Mouse (Mus musculus): ENCODE measurements around the gene Pde10a. TPM values are rescaled to one million over a fixed set of nuclear protein-coding genes. Genes with fewer than 3 reads are reported as not detected.

The Pde10a gene
- polyA plus RNA-seq, 1 experiment, result 0.34 TPM

DNA sequence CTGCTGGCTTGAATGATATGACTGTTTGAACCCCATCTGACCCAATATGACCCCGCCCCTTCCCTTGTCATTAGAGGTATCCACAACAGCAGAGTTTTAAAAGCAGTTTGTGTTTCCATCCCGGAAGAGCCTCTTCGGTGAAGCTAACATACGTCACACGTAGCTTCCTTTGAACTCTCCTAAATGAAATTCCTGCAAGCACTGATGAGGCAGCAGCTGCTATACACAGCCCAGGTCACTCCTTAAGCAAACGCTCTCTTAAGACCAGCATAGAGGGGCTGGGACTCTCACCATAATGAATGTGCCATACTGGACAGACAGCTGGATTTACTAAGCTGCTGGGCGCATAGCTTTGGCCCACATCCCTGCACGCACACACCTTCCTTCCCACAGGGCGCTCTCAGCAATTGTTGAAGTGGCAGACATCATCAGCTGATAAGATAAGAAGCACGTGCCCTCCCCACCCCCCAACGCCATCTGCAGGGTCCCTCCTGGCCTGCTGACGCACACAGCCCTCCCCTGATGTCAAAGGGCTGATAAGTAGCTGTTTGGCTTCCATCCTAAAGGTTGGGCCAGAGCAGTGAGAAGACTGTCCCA is 346.9 kb downstream of the Pde10a start:
- Histone ChIP-seq H3K4me2 (ENCODE audit: low read depth) (no peak overlapping the region), H3K27me3 (ENCODE audit: control insufficient read depth, insufficient read depth, insufficient read length) (peaks cover 13% of the 10 kb centered on the region), H3K36me3 (ENCODE audit: control insufficient read depth, insufficient read depth) (no peaks in the 10 kb centered on the region), H3ac (ENCODE audit: control insufficient read depth, insufficient read length) (no peak overlapping the region), H3K4me3 (no peak overlapping the region), H3K79me2 (ENCODE audit: control insufficient read depth, insufficient read depth) (no peaks in the 10 kb centered on the region)
- TF ChIP-seq MYOD1 (IDR thresholded peaks at IDR 0.05; ENCODE audit: control insufficient read depth in 1 of 3, insufficient read length in 2 of 3, low read depth in 2 of 3), result no peak
- no peak for TF ChIP-seq MAX (IDR thresholded peaks at IDR 0.05; ENCODE audit: low read depth)
- no peak for TF ChIP-seq POLR2A (IDR thresholded peaks at IDR 0.05; ENCODE audit: insufficient read length, low read depth)
- no peak for TF ChIP-seq CEBPB (IDR thresholded peaks at IDR 0.05; ENCODE audit: insufficient read depth, poor library complexity, severe bottlenecking)
- TF ChIP-seq TCF12 (IDR thresholded peaks at IDR 0.05; ENCODE audit: insufficient read depth, poor library complexity, severe bottlenecking), result no peak
- no peak for TF ChIP-seq REST (IDR thresholded peaks at IDR 0.05; ENCODE audit: insufficient read depth, insufficient read length)
- no peak for TF ChIP-seq MYOG (IDR thresholded peaks at IDR 0.05; ENCODE audit: control insufficient read depth in 1 of 3, insufficient read depth in 1 of 3, insufficient read length in 2 of 3, low read depth in 2 of 3)
- TF ChIP-seq SRF (IDR thresholded peaks at IDR 0.05; ENCODE audit: control insufficient read depth, insufficient read length, low read depth), result no peak
- TF ChIP-seq E2F4 (IDR thresholded peaks at IDR 0.05; ENCODE audit: insufficient read depth), result no peak
- no peak for TF ChIP-seq USF1 (IDR thresholded peaks at IDR 0.05; ENCODE audit: low read depth)
- TF ChIP-seq POLR2AphosphoS2 (IDR thresholded peaks at IDR 0.05; ENCODE audit: insufficient read length, low read depth), result no peak
- TF ChIP-seq TCF3 (IDR thresholded peaks at IDR 0.05; ENCODE audit: insufficient read length, low read depth), result no peak

DNA sequence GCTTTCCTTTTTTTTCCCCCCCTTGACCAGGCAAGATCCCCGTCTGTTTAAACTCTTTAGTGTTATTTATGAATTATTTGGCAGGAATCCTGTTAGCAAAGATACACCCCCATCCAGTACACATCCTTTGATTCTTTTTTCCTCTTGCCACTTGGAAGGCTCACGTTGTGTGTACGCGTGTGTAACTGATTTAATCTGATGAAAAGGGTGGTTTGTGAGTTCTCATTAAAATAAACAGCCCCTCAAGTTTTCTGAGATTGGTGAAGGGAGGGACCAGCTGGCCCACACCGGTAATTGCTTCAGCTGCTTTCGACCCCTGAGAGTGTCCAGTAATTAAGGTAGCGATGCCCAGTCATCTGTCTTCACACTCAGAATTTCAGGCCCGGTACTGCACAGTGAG is 347.4 kb downstream of the Pde10a start:
- Histone ChIP-seq H3K79me2 (ENCODE audit: control insufficient read depth, insufficient read depth) (no peaks in the 10 kb centered on the region), H3K36me3 (ENCODE audit: control insufficient read depth, insufficient read depth) (no peaks in the 10 kb centered on the region), H3K27me3 (ENCODE audit: control insufficient read depth, insufficient read depth, insufficient read length) (peaks cover 13% of the 10 kb centered on the region), H3K4me3 (no peak overlapping the region), H3ac (ENCODE audit: control insufficient read depth, insufficient read length) (no peak overlapping the region), H3K4me2 (ENCODE audit: low read depth) (no peak overlapping the region)
- TF ChIP-seq MAX (IDR thresholded peaks at IDR 0.05; ENCODE audit: low read depth), result no peak
- TF ChIP-seq USF1 (IDR thresholded peaks at IDR 0.05; ENCODE audit: low read depth), result no peak
- no peak for TF ChIP-seq SRF (IDR thresholded peaks at IDR 0.05; ENCODE audit: control insufficient read depth, insufficient read length, low read depth)
- no peak for TF ChIP-seq POLR2AphosphoS2 (IDR thresholded peaks at IDR 0.05; ENCODE audit: insufficient read length, low read depth)
- no peak for TF ChIP-seq E2F4 (IDR thresholded peaks at IDR 0.05; ENCODE audit: insufficient read depth)
- no peak for TF ChIP-seq CEBPB (IDR thresholded peaks at IDR 0.05; ENCODE audit: insufficient read depth, poor library complexity, severe bottlenecking)
- TF ChIP-seq TCF12 (IDR thresholded peaks at IDR 0.05; ENCODE audit: insufficient read depth, poor library complexity, severe bottlenecking), result no peak
- no peak for TF ChIP-seq MYOG (IDR thresholded peaks at IDR 0.05; ENCODE audit: control insufficient read depth in 1 of 3, insufficient read depth in 1 of 3, insufficient read length in 2 of 3, low read depth in 2 of 3)

DNA sequence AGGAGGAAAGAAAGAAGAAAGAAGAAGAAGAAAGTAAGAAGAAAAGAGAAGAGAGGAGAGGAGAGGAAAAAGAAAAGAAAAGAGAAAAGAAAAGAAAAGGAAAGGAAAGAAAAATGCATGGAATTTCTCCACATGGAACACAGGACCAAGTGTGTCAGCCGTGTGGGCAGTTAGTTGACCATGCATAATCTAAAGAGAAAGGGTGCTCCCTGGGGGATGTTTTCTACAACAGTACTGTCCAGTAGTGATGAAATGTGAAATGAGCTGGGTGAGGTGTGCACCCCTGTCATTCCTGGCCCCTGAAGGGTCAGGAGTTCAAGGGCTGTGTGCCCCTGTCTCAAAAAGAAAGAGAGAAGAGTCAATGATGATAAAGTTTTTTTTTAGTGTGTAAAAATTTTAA is 352.9 kb downstream of the Pde10a start:
- peaks cover 38% of the 10 kb centered on the region for H3K27me3 ChIP-seq (ENCODE audit: control insufficient read depth, insufficient read depth, insufficient read length)
- H3K79me2 ChIP-seq (ENCODE audit: control insufficient read depth, insufficient read depth), result no peaks in the 10 kb centered on the region
- H3K4me2 ChIP-seq (ENCODE audit: low read depth), result no peak overlapping the region
- H3K36me3 ChIP-seq (ENCODE audit: control insufficient read depth, insufficient read depth), result no peaks in the 10 kb centered on the region
- no peak overlapping the region for H3K4me3 ChIP-seq
- TF ChIP-seq TCF12 (IDR thresholded peaks at IDR 0.05; ENCODE audit: insufficient read depth, poor library complexity, severe bottlenecking), result no peak
- no peak for TF ChIP-seq TCF3 (IDR thresholded peaks at IDR 0.05; ENCODE audit: insufficient read length, low read depth)
- TF ChIP-seq CEBPB (IDR thresholded peaks at IDR 0.05; ENCODE audit: insufficient read depth, poor library complexity, severe bottlenecking), result no peak
- no peak for TF ChIP-seq POLR2A (IDR thresholded peaks at IDR 0.05; ENCODE audit: insufficient read length, low read depth)
- TF ChIP-seq REST (IDR thresholded peaks at IDR 0.05; ENCODE audit: insufficient read depth, insufficient read length), result no peak
- TF ChIP-seq MYOG (IDR thresholded peaks at IDR 0.05; ENCODE audit: control insufficient read depth in 1 of 3, insufficient read depth in 1 of 3, insufficient read length in 2 of 3, low read depth in 2 of 3), result no peak
- TF ChIP-seq USF1 (IDR thresholded peaks at IDR 0.05; ENCODE audit: low read depth), result no peak
- TF ChIP-seq MYOD1 (IDR thresholded peaks at IDR 0.05; ENCODE audit: control insufficient read depth in 1 of 3, insufficient read length in 2 of 3, low read depth in 2 of 3), result no peak
- TF ChIP-seq POLR2AphosphoS2 (IDR thresholded peaks at IDR 0.05; ENCODE audit: insufficient read length, low read depth), result no peak
- no peak for TF ChIP-seq E2F4 (IDR thresholded peaks at IDR 0.05; ENCODE audit: insufficient read depth)
- no peak overlapping the region for H3ac ChIP-seq (ENCODE audit: control insufficient read depth, insufficient read length)

DNA sequence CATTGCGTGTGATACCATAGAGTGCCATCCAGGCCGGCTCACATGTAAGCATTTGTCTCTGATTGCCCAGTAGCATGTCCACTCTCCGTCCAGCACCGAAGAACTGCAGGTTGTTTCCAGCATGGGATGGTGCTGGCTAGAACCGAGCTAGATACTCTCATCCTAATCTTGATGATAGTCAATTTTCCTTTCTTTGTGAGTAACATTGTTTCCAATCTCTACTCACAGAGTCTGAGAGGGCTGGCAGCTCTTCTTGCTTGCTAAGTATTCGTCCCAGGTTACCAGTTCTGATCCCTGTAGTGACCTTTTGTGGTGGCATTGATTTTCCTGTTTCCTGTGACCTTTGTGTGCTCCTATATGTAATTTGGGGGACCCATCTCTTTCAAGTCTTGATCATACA is 356.5 kb downstream of the Pde10a start:
- Histone ChIP-seq H3K79me2 (ENCODE audit: control insufficient read depth, insufficient read depth) (no peaks in the 10 kb centered on the region), H3K4me2 (ENCODE audit: low read depth) (no peak overlapping the region), H3K36me3 (ENCODE audit: control insufficient read depth, insufficient read depth) (no peaks in the 10 kb centered on the region), H3ac (ENCODE audit: control insufficient read depth, insufficient read length) (no peak overlapping the region), H3K4me3 (no peak overlapping the region), H3K27me3 (ENCODE audit: control insufficient read depth, insufficient read depth, insufficient read length) (peaks cover 39% of the 10 kb centered on the region)
- TF ChIP-seq SRF (IDR thresholded peaks at IDR 0.05; ENCODE audit: control insufficient read depth, insufficient read length, low read depth), result no peak
- TF ChIP-seq E2F4 (IDR thresholded peaks at IDR 0.05; ENCODE audit: insufficient read depth), result no peak
- TF ChIP-seq TCF12 (IDR thresholded peaks at IDR 0.05; ENCODE audit: insufficient read depth, poor library complexity, severe bottlenecking), result no peak
- TF ChIP-seq POLR2A (IDR thresholded peaks at IDR 0.05; ENCODE audit: insufficient read length, low read depth), result no peak

DNA sequence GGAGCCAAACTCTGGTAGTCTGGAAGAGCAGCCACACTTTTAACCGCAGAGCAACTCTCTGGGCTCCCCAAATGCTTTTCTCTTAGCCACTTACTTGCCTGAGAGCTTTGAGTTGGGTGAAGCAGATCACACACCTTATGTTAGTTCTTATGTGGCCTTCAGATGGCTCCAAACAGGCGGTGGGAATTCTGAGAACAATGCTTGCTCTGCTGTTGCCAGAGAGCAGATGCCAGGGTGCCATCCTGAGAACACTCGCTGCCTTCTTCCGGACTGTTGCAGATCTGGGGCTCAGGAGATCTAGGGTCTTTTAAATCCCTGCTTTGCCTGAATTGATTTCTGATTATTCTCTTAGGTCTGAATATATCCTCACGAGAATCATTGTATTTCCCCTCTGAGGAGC is 359.5 kb downstream of the Pde10a start:
- no peak overlapping the region for H3K4me3 ChIP-seq
- peaks cover 28% of the 10 kb centered on the region for H3K27me3 ChIP-seq (ENCODE audit: control insufficient read depth, insufficient read depth, insufficient read length)
- no peak overlapping the region for H3ac ChIP-seq (ENCODE audit: control insufficient read depth, insufficient read length)
- H3K36me3 ChIP-seq (ENCODE audit: control insufficient read depth, insufficient read depth), result no peaks in the 10 kb centered on the region
- H3K79me2 ChIP-seq (ENCODE audit: control insufficient read depth, insufficient read depth), result no peaks in the 10 kb centered on the region
- no peak for TF ChIP-seq TCF3 (IDR thresholded peaks at IDR 0.05; ENCODE audit: insufficient read length, low read depth)
- no peak for TF ChIP-seq POLR2A (IDR thresholded peaks at IDR 0.05; ENCODE audit: insufficient read length, low read depth)
- TF ChIP-seq POLR2AphosphoS2 (IDR thresholded peaks at IDR 0.05; ENCODE audit: insufficient read length, low read depth), result no peak
- TF ChIP-seq USF1 (IDR thresholded peaks at IDR 0.05; ENCODE audit: low read depth), result no peak
- TF ChIP-seq CEBPB (IDR thresholded peaks at IDR 0.05; ENCODE audit: insufficient read depth, poor library complexity, severe bottlenecking), result no peak
- TF ChIP-seq E2F4 (IDR thresholded peaks at IDR 0.05; ENCODE audit: insufficient read depth), result no peak
- H3K4me2 ChIP-seq (ENCODE audit: low read depth), result no peak overlapping the region

Measured in myocyte (in vitro differentiated cells).